Mouse (Mus musculus): ENCODE measurements around the gene Stard5. TPM values are rescaled to one million over a fixed set of nuclear protein-coding genes. Genes with fewer than 3 reads are reported as not detected.

Stard5 gene
- polyA plus RNA-seq, 1 experiment from 2014 or later = 9.0 TPM

DNA sequence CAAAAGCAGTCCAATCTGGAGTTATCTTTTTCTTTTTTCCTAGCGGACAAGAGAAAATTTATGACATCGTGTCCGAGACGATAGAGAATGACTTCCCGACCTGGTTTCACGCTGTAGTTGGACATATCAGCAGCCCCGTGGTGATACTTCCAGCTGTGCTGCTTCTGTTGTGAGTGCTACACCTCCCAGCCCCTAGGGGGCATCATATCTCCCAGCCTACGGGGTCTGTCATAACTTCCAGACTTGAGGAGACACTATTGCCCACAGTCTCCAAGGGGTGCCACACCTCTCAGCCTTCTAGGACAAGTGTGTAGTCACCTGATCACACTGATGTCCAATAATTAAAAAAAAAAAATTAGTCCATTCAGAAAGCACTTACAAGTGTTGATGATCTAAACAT is 15.9 kb upstream of the Stard5 start:
- no peaks in the 10 kb centered on the region for H3K9me3 ChIP-seq
- no peaks in the 10 kb centered on the region for H3K36me3 ChIP-seq
- ATAC-seq = no peak
- H3K9ac ChIP-seq (replicated peaks) = no peak overlapping the region
- 89% methylated on average over 8 of the region's 8 CpGs for WGBS
- no peak overlapping the region for H3K27ac ChIP-seq
- no peak overlapping the region for H3K4me3 ChIP-seq (replicated peaks)
- no peaks in the 10 kb centered on the region for H3K4me1 ChIP-seq (replicated peaks)
- no peak overlapping the region for H3K4me2 ChIP-seq (replicated peaks)
- no peaks in the 10 kb centered on the region for H3K27me3 ChIP-seq

- no peaks in the 10 kb centered on the region for H3K9me3 ChIP-seq
- no peaks in the 10 kb centered on the region for H3K36me3 ChIP-seq
- H3K27me3 ChIP-seq = no peaks in the 10 kb centered on the region
- H3K4me2 ChIP-seq (replicated peaks) = no peak overlapping the region
- H3K4me1 ChIP-seq (replicated peaks) = no peaks in the 10 kb centered on the region
- no peak overlapping the region for H3K9ac ChIP-seq (replicated peaks)
- WGBS = 91% methylated on average over 3 of the region's 3 CpGs
- no peak overlapping the region for H3K4me3 ChIP-seq (replicated peaks)
- ATAC-seq = no peak
- no peak overlapping the region for H3K27ac ChIP-seq
These were observed 15.5 kb upstream of the Stard5 start for GRCm38 (mm10) chr7:83616268-83616667.

DNA sequence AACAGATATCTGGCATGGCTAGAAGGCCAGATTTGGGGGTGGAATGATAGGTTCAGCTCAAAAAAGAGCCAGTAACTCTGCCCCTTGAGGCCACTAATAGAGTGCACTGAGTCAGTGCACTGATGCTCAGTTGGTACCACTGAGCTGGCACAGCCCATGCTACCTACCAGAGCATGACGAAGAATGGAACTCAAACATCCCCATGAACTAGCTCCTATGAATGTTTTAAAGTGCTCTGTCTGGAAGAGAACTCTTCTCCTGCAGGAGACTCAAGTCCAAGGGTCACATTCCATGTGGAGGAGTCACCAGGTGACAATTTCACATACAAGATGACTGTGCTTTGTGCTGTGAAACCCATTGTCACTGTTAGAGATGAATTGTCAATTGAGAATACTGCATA is 13.1 kb upstream of the Stard5 start:
- ATAC-seq = no peak
- WGBS = 100% methylated on average over 1 of the region's 1 CpGs
- H3K27me3 ChIP-seq = no peaks in the 10 kb centered on the region
- H3K27ac ChIP-seq = no peak overlapping the region
- no peaks in the 10 kb centered on the region for H3K9me3 ChIP-seq
- no peak overlapping the region for H3K4me2 ChIP-seq (replicated peaks)
- no peak overlapping the region for H3K9ac ChIP-seq (replicated peaks)
- no peaks in the 10 kb centered on the region for H3K36me3 ChIP-seq
- H3K4me3 ChIP-seq (replicated peaks) = no peak overlapping the region
- H3K4me1 ChIP-seq (replicated peaks) = no peaks in the 10 kb centered on the region

DNA sequence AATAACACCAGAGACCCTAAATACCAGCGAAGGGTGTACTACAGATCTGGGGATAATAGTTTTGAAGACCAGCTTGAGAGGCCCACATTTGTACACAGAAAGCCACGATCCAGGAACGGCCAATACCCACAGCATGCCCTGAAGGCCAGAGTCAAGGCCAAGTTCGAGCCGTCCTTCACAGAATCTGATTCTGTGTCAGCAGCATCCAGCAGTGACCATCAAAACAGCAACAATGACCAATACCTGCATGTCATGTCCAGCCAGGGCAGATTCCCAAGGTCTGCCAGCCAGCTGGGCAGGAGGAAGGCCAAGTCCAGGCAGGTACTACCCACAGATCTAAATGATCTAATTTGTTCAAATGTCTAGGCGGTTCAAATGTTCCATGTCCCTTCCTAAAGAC is 9.2 kb upstream of the Stard5 start:
- no peak for ATAC-seq
- Histone ChIP-seq H3K4me3 (replicated peaks) (no peak overlapping the region), H3K27me3 (no peaks in the 10 kb centered on the region), H3K9me3 (no peaks in the 10 kb centered on the region), H3K36me3 (no peaks in the 10 kb centered on the region), H3K4me1 (replicated peaks) (no peaks in the 10 kb centered on the region), H3K27ac (no peak overlapping the region), H3K9ac (replicated peaks) (no peak overlapping the region), H3K4me2 (replicated peaks) (no peak overlapping the region)
- 93% methylated on average over 6 of the region's 6 CpGs for WGBS

DNA sequence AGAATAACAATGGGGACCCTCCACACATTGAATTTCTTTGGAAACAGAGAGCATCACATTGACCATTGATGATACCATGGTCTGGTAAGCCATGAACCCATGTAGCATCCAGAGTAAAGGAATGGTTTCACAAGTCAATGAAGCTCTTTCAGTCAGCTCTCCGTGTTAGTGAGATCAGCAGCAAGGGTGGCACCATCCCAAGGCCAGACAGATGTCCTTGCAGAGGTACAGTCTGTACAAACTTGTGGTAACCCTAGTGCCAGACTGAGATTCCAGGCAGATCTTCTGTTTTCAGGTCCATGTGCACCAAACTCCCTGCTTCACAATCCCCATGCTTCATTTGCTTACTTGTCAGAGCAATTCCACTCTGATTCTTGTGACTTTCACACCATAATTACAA is 7.7 kb upstream of the Stard5 start:
- H3K9ac ChIP-seq (replicated peaks) = no peak overlapping the region
- H3K4me2 ChIP-seq (replicated peaks) = no peak overlapping the region
- no peak for ATAC-seq
- H3K36me3 ChIP-seq = no peaks in the 10 kb centered on the region
- WGBS = 81% methylated on average over 1 of the region's 1 CpGs
- H3K4me1 ChIP-seq (replicated peaks) = no peaks in the 10 kb centered on the region
- no peaks in the 10 kb centered on the region for H3K9me3 ChIP-seq
- no peak overlapping the region for H3K4me3 ChIP-seq (replicated peaks)
- no peaks in the 10 kb centered on the region for H3K27me3 ChIP-seq
- H3K27ac ChIP-seq = no peak overlapping the region

- H3K27me3 ChIP-seq = no peaks in the 10 kb centered on the region
- H3K4me2 ChIP-seq (replicated peaks) = no peak overlapping the region
- H3K27ac ChIP-seq = no peak overlapping the region
- no peak overlapping the region for H3K4me3 ChIP-seq (replicated peaks)
- 90% methylated on average over 8 of the region's 8 CpGs for WGBS
- H3K4me1 ChIP-seq (replicated peaks) = peaks cover 9% of the 10 kb centered on the region
- no peaks in the 10 kb centered on the region for H3K36me3 ChIP-seq
- H3K9me3 ChIP-seq = no peaks in the 10 kb centered on the region
- no peak overlapping the region for H3K9ac ChIP-seq (replicated peaks)
- no peak for ATAC-seq
These were observed 5.1 kb upstream of the Stard5 start for GRCm38 (mm10) chr7:83626557-83627257.

DNA sequence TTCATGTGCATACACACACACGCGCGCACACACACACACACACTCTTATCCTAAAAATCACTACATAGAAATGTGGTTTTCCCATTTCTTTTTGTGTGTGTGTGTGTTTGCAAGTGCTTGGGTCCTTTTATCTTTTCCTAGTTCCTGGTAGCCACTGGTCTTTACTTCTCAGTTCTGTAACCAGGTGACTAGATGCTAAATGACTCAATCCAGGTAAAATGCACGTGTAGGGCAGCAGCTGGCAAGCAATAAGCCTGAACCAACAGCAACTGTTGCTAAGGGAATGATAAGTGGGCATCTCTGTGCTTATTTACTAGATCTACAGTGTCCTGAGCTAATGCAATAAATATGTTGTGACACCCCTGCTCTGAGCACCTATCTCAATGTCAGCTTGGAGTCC is 4.4 kb upstream of the Stard5 start:
- no peaks in the 10 kb centered on the region for H3K9me3 ChIP-seq
- no peak overlapping the region for H3K27ac ChIP-seq
- H3K27me3 ChIP-seq = no peaks in the 10 kb centered on the region
- no peak overlapping the region for H3K4me2 ChIP-seq (replicated peaks)
- 86% methylated on average over 4 of the region's 4 CpGs for WGBS
- H3K4me3 ChIP-seq (replicated peaks) = no peak overlapping the region
- H3K9ac ChIP-seq (replicated peaks) = no peak overlapping the region
- H3K36me3 ChIP-seq = no peaks in the 10 kb centered on the region
- ATAC-seq = no peak
- H3K4me1 ChIP-seq (replicated peaks) = peaks cover 14% of the 10 kb centered on the region

DNA sequence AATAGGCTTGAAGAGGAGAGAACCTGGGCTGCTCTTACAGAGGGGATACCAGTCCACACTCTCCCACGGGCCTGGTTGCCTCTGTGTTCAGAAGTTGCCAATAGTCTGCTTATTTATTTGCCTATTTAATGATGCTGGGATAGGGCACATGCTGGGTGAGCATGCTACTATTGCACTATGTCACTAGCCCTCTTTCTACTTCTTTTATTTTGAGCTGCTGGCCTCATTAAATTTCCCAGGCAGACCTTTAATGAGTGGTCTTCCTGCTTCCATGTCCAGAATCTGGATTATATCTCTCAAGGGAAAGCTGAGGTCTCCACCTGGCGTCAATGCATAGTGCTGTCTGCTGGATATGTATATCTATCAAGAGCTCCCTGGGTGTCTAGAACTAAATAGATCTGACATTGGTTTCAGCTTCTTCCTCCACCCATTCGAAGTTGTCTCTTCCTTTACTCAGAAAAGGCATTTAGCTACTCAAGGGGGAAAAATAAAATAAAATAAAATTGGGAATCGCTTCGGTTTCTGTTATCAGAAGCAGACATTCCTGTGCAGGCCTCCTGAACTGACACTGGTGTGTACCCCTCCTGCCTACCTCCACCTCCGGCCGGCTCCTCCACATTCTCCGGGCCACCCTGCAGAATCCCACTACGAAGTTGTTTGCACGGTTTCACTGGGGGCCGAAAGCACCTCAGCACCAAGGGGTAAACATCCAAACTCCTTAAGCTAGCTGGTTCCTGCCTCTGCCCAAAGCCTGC is 509 bp upstream of the Stard5 start:
- no peaks in the 10 kb centered on the region for H3K27me3 ChIP-seq
- peak overlapping the region; percentile 76 for H3K4me2 ChIP-seq (replicated peaks)
- peak; percentile 35; the same call in 1 of the 2 replicates for ATAC-seq
- peak overlapping the region; percentile 61; the same call in 1 of the 2 replicates for H3K27ac ChIP-seq
- WGBS = 16% methylated on average over 11 of the region's 11 CpGs
- H3K4me1 ChIP-seq (replicated peaks) = peaks cover 30% of the 10 kb centered on the region
- H3K9me3 ChIP-seq = no peaks in the 10 kb centered on the region
- peak overlapping the region; percentile 59 for H3K4me3 ChIP-seq (replicated peaks)
- H3K9ac ChIP-seq (replicated peaks) = peak overlapping the region; percentile 72
- H3K36me3 ChIP-seq = no peaks in the 10 kb centered on the region

DNA sequence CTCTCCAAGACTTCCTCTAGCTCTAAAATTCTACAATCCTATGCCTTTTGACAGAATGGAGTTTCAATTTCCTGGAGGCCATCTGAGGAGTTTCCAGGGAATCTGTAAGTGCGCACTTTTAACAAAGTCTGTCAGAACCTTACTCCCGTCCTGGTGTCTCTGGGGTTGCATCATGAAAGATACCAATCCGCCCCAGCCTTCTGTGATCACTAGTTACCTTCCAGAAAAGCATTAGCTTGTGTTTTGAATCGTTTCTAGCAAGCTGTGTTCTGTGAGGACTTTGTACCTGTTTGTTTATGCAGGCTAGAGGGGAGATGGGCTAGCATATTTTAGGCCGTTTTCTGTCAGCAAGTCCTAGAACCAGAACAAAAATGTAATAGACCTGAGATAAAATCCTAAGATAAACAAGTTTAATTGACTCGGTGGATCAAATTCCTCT is 942 bp downstream of the Stard5 start:
- Histone ChIP-seq H3K9ac (replicated peaks) (peak overlapping the region; percentile 72; the same call in 1 of the 2 replicates), H3K27me3 (no peaks in the 10 kb centered on the region), H3K4me3 (replicated peaks) (peak overlapping the region; percentile 59), H3K36me3 (0 out of 2 replicates have a peak, but pooled peaks cover 4% of the 10 kb centered on the region), H3K27ac (no peak overlapping the region), H3K4me1 (replicated peaks) (peaks cover 30% of the 10 kb centered on the region), H3K4me2 (replicated peaks) (peak overlapping the region; percentile 76), H3K9me3 (no peaks in the 10 kb centered on the region)
- ATAC-seq = no peak
- WGBS = 57% methylated on average over 6 of the region's 6 CpGs

GRCm38 (mm10) chr7:83633856-83634255 is 2.1 kb downstream of the Stard5 start:
- H3K27ac ChIP-seq = no peak overlapping the region
- 89% methylated on average over 6 of the region's 6 CpGs for WGBS
- no peaks in the 10 kb centered on the region for H3K9me3 ChIP-seq
- H3K4me2 ChIP-seq (replicated peaks) = no peak overlapping the region
- no peaks in the 10 kb centered on the region for H3K27me3 ChIP-seq
- no peak overlapping the region for H3K4me3 ChIP-seq (replicated peaks)
- peaks cover 30% of the 10 kb centered on the region for H3K4me1 ChIP-seq (replicated peaks)
- 0 out of 2 replicates have a peak, but pooled peaks cover 4% of the 10 kb centered on the region for H3K36me3 ChIP-seq
- no peak for ATAC-seq
- no peak overlapping the region for H3K9ac ChIP-seq (replicated peaks)

GRCm38 (mm10) chr7:83635726-83636125 is 4.0 kb downstream of the Stard5 start:
- 81% methylated on average over 2 of the region's 2 CpGs for WGBS
- Histone ChIP-seq H3K36me3 (peaks cover 6% of the 10 kb centered on the region; the same call in 1 of the 2 replicates), H3K4me2 (replicated peaks) (no peak overlapping the region), H3K27ac (no peak overlapping the region), H3K27me3 (no peaks in the 10 kb centered on the region), H3K9ac (replicated peaks) (no peak overlapping the region), H3K4me1 (replicated peaks) (peaks cover 29% of the 10 kb centered on the region), H3K4me3 (replicated peaks) (no peak overlapping the region), H3K9me3 (no peaks in the 10 kb centered on the region)
- no peak for ATAC-seq

GRCm38 (mm10) chr7:83636425-83636824 is 4.7 kb downstream of the Stard5 start:
- Histone ChIP-seq H3K9ac (replicated peaks) (no peak overlapping the region), H3K27ac (no peak overlapping the region), H3K4me1 (replicated peaks) (peaks cover 26% of the 10 kb centered on the region), H3K27me3 (no peaks in the 10 kb centered on the region), H3K9me3 (no peaks in the 10 kb centered on the region), H3K36me3 (peaks cover 6% of the 10 kb centered on the region; the same call in 1 of the 2 replicates), H3K4me2 (replicated peaks) (no peak overlapping the region), H3K4me3 (replicated peaks) (no peak overlapping the region)
- no peak for ATAC-seq
- 95% methylated on average over 8 of the region's 8 CpGs for WGBS
